Mouse (Mus musculus) thymus, adult 2 months (tissue): ENCODE results near the gene Nfkbiz.

Source experiments
- CTCF ChIP-seq: fragments of 200-500 bp; IDR thresholded peaks from 2 replicates; pipeline ENCODE4 v1.5.1; 2012; ENCODE audit warnings: mild to moderate bottlenecking, control low read depth, low read length, moderate library complexity, borderline replicate concordance; ENCODE audit not compliant: control insufficient read depth, poor library complexity, insufficient read depth; ENCODE audit errors: extremely low read depth
- POLR2A ChIP-seq: fragments of 200-500 bp; IDR thresholded peaks from 2 replicates; pipeline ENCODE4 v1.6.1; 2012; ENCODE audit warnings: mild to moderate bottlenecking, low read length, control low read depth, moderate library complexity; ENCODE audit not compliant: control insufficient read depth, poor library complexity, insufficient read depth; ENCODE audit errors: extremely low read depth

- no peak for TF ChIP-seq CTCF
- TF ChIP-seq POLR2A, result no peak
These were observed 54.8 kb downstream of the Nfkbiz start for GRCm38 (mm10) chr16:55783923-55784322.
